Mouse (Mus musculus): ENCODE measurements around the gene Krt83.
A peak's percentile ranks its signal among the peaks of the same experiment; 100 is the strongest.
"Not testable (repeated sequence)": the region's sequence is repeated elsewhere in the genome, so short reads cannot be mapped to it uniquely, and the experiment has no call there.

Gene Krt83

DNA sequence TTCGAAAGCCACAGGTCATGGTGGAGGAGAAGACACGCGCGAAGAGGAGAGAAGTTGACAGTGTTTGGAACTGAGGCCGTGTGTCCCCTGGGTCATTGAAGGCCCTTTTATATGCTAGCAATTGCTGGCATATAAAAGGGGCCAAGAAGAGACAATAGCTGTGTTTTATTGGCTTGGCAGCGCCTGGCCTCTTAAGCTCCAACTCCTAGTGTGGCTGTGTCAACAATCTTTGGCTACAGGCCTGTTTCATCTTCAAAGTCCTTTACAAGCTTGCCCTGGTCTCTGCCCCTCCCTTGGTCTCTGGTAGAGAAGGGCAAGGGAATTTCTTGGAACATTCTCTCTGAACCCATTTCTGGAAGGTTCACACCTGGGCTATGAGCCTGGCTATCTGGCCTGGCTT, at the start of gene Krt83:
Gene Krt83, minus strand, starts transcription at position 82 of the 400 bp plus-strand sequence.
- DNase-seq: no peak

DNA sequence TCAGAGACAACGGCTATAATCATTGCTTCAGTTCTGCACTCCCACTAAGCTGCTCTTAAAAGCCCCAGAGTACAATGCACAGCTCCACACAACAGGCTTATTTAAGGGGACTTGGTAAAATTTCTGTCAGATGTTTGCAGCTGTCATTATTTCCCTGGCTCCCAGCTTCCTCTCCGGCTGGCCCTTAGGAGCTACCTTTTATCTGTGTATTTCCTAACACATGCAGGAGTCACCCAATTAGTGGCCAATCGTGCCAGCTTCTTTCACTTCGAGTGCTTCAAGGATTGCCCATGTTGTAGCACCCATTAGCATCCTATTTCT, 47.2 kb upstream of the Krt83 start:
- DNase-seq: no peak

DNA sequence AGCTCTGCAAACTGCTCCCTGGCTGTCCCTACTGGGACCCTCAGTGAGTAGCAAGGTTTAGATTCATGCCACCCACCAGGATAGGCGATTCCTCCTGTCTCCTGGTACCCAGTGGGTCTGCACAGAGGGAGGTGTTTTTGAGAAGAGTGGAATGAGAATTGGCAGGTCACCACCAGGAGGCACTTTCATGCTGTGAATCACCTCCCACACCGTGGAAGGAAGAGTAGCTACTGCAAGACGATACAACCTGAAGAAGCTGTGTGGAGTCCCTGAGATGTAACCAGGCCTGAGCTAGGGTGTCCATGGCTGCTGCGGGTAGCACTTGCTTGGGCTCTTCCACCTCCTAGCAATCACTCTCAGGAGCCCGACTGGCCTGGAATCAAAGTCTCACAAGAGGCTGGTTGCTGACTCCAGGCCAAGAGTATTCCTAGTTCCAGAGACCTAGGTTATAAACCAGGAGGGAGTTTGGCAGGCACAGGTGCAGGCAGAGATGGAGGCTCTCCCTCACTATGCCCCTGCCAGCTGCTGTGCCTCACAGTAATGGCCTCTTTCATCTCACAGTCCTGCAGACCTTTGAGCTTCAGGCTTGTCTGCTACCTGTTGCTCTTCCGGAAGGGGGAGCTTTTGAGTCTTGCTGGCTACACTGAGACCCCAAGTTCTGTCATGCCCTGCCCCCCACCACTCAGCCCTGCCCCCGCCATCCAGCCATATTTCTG, 46.7 kb upstream of the Krt83 start:
- no peak for DNase-seq

DNA sequence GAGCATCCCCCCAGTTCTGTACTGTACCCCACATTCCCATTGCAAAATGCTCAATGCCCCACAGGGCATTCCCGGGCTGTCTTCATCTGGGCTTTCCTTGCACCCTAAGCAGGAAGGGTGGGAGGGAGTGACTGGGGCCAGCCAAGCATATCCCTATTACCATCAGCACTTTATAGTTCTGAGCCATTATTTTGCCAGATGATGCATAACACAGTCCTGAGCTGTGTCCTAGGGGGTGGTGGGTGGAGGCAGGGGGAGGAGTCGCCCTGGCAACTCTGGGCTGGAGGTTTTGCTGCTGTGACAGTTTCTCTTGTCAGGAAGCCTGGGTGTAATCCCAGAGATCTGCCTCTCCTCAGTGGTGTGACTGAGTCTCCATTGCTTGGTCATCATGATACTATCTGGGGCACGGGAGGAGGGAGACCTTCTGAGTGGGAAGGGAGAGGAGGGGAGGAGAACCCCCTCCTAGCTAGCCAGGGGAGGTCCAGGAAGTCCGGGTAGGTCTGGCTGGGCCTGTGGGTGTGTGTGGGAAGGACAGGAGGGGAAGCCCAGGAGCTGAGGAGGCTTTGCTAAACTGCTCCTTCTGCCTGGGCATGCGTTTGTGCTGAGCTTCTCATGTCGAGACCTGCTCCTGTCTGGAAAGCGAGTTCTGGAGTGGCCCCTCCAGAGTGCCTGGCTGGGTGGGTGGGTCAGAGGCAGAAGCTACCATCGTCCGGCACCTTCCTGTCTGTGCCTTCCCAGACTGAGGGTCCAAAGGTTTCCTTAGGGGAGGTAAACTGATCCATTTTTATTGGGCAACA, 44.9 kb upstream of the Krt83 start:
- DNase-seq: no peak

DNA sequence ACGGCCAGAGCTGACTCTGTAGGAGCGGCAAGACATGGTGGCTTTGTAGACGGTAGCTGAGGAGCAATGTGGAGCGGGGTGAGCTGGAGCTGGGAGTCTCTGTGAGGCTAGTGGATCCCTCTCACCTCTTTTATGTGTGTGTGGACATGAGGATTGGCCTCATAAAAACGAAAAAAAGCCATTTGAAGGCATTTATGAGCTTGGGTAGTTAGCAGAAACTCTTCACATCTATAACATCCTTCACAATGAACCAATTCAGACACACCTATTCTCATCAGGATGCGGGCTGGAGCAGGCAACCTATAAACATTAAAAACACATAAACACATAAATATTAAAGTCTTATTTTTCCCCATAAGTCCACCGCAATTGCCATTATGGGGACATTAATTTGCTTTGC, 41.4 kb upstream of the Krt83 start, which contains the start of gene Krt84:
Gene Krt84, minus strand, starts transcription at position 101 of the 400 bp plus-strand sequence.
- no peak for DNase-seq

- DNase-seq: no peak
These were observed 31.4 kb upstream of the Krt83 start for GRCm38 (mm10) chr15:101522556-101523232.

DNA sequence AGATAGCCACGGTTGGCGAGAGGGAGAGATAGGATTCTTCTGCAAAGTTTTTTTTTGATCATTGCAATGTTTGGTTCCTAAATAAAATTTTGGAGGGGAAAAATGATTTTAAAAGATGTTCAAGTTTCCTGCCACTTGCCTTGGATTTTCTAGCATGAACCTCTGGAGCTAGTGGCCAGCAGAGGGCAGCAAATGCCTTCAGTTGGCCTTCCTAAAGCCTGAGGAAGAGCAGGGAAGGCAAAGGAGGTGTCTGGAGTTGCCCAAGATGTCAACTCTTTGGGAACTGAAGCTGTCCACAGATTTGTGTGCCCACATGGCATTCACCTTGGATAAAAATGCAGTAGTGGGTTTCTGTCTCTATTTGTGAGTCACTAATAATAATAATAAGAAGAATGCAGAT, 28.5 kb upstream of the Krt83 start:
- DNase-seq: peak; percentile 61

DNA sequence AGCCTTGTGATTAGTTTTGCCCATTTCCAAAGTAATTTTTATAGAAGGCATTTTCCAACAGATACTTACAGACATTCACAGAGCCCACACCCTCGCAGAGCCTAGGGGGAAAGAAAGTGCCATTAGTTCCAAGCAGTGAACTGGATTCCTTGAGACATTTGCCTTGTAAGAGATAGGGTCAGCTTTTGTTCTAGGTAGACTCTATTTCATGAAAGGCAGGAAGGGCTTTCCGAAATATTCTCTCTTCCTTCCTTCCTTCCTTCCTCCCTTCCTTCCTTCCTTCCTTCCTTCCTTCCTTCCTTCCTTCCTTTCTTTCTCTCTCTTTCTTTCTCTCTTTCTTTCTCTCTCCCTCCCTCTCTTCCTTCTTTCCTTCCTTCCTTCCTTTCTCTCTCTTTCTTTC, 25.8 kb upstream of the Krt83 start, which contains the start of gene Gm49425:
Gene Gm49425, minus strand, starts transcription at position 101 of the 400 bp plus-strand sequence.
- not testable (repeated sequence) for DNase-seq

DNA sequence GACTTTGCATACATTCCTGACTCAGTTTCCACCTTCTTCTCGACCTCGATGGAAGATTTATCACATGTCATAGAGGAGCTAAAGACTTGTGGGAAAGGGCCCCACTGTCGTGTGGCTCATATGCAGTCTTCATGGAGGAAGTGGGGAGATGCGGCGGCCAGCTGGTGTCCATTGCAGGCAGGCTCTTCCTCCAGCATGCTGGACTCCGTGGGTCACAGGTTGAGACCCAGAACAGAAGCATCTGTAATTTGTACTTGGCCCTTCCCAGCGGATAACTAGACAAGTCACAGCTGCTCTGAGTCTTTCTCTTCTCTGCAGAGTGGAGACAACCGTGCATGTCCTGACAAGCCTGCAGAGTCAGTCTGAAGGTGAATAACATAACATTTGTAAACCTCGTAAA, 16.9 kb upstream of the Krt83 start:
- no peak for DNase-seq

DNA sequence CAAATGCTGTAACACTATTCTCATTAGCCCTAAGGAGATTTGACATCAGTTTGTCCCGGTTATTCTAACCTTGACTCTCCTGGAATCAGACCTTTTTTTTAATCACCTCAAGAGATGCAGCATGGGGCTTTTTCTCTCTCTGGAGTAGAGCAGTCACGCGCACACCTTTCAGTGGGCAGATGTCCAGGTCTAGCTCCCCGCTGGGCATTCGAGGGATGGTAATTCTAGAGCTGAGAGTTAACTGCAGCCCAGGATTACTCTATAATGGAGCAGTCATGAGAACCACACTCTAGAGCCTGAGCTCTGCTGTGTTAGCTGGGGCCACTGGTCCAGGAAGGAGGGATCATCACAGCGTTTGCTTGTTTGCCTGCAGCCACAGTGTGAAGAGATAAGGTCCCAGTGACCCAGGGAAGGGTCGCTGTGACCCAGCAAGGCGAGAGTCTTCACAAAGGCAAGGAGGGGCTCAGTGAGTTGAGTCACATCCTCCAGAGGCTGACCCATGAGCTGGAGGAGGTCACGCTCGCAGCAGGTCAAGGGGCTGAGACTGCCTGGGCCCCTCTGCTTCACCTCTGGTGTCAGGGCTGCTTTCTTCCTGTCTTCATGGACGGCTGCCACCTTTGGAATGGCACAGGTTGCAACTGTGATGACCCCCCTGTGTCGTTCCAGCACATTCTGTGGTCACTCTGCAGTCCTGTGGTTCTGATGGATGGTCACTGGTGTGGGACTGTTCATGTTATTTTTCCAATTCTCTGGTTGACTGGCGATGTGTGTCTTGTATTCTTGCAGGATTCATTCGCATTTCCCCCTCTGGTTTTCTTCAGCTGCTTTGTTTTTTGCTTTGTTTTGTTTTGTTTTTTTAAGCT, 15.8 kb upstream of the Krt83 start:
- DNase-seq: no peak

GRCm38 (mm10) chr15:101497181-101497580, 5.9 kb upstream of the Krt83 start:
- no peak for DNase-seq

DNA sequence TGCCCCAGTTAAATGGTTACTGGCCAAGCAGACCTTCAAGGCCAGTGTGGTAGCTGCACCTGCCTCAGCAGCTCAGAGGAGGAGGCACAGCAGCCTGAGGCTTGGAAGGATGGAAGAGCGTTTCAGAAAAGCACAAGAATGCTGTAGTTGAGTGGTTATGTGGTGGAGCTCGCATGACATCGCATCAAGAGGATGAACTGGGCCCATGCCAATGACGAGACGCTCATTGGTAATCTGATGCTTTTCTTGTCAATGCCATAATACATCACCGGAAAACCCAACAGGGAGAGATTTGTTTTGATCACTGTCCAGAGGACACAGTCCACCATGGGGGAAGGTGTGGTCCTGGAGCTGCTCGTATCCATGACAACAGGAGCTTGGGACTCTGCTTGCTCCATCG, 4.0 kb upstream of the Krt83 start:
- DNase-seq: no peak

- DNase-seq: no peak
These were observed 2.9 kb upstream of the Krt83 start for GRCm38 (mm10) chr15:101494203-101494602.

GRCm38 (mm10) chr15:101493713-101494112, 2.4 kb upstream of the Krt83 start:
- no peak for DNase-seq

DNA sequence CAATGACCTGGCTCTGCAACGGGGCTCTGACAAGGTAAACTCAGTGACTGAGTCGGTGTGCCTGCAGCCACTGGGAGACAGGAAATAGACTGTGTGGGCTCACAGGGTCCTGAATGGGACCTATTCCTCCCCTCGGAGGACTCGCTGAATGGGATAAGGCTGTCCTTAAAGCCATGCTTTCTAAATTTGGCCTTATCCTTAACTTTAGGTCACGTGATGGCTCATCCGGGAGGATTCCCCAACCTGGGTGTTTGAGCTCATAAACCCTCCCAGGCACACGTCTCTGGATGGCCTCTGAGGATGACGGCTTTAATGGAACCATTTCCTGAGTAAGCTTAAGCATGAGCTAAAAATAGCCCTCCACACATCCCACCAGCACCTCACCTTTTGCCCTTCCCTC, 1.4 kb upstream of the Krt83 start:
- no peak for DNase-seq

DNA sequence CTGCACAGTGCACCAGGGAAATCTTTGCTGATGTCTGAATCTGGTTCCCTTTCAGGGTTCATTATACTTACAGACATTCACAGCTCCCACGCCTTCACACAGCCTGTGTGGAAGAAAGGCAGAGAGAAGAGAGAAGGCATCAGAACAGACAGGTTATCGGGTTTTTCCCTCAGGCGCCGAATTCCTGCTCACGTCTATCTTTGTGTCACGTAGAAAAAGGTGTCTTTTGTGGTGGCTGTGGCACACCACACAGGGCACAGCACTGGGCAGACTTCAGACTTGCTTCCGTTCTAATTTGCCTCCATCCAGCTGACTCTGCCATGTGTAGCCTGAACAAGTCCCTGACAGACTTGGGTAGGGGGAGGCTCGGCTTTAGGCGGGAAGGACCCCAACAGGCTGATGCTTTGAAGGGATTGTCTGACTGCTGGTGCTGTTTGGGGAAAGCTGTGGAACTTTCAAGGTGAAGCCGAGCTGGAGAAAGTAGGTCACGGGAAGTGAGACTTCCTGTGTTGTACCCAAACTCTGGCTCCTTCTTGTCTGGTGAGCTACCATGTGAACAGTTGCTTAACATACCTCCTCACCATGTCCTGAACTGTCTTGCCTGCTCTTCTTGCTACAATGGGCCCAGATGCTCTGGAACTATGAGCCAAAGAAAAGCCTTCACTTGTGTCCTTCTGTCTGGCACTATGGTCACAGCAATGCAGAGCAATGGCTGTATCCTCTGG, 5.2 kb downstream of the Krt83 start:
- no peak for DNase-seq

DNA sequence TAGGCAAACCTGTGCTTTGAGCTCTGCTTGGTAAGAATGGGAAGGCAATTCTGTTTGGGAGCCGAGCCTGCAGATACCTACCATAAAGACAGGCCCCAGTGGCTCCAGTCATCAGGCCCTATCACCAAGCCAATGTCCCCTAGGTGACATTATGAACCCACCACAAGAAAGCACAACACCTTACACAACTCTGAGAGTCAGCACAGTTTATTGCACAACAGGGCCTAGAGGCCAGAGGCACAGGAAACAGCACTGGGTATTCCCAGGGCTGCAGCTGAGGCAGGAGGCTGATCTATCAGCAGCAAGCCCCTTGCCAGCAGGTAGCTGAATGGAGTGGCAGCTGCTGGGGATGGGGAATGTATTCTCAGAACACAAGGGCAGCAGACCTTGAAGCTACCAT, 6.4 kb downstream of the Krt83 start:
- no peak for DNase-seq

DNA sequence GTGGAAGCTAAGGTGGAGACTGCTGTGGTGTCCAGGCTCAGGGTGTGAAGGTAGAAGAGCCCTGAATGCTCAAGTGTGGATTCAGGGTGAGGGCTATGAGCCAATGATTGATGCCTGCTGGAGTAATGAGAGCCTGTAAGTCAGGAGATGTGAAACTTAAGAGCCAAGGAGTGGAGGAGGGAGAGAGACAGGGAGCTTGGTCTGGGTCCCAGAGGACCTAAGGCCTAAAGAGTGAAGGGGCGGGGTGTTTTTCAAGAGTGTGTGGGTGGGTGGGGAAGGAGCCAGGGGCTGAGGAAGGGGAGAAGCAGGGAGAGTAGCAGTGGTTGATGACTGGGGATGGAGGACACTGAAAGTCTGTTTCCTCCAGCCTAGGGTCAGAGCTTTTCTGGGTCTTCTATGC, 7.7 kb downstream of the Krt83 start:
- DNase-seq: no peak

DNA sequence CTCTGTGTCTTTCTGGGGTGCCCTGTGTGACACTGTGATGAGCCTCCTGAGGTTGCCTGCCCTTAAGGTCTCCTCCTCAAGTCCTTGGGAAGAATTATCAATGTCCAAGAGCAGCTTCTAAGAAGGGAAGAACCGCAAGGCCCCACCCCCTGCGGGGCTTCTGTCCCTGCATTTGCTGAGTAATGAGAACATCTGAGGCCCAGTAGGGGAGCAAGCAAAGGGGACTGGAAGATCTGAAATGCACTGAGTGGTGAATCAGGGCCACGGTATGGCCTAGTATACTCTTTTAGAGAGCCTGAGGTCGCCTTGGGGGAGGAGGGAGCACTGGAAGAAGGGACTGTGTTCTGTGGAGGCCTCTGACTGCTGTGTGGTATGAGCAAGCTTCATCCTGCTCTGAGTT, 9.3 kb downstream of the Krt83 start:
- DNase-seq: no peak

- DNase-seq: no peak
These were observed 11.6 kb downstream of the Krt83 start for GRCm38 (mm10) chr15:101479666-101480060.

DNA sequence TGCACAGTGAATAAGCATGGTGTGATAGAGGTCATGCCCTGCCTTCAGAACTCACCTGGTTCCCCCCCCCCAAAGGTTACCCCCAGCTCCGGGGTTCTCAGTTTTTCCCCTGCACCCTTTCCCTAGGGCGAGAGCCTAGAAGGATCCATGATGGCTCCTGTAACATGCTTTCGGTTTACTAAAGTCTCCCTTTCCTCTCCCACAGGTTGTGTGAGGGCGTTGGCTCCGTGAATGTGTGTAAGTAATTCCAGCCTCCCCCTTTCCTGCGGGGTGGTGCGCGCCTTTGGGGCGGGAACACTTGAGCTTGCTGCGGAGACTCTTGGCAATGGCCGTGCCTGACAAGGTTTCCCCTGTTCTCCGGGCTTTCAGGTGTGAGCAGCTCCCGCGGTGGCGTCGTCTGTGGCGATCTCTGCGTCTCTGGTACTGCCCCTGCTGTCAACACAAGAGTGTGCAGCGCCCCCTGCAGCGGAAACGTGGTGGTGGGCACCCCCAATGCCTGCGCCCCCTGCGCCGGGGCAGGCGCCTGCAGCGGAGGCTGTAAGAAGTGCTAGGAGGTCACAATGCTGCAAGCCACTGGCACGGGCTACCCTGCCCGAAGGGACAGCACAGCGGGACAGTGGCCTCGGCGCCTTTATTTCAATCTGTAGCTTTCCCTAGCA, 12.2 kb downstream of the Krt83 start:
- DNase-seq: peak; percentile 34
